Mouse (Mus musculus): ENCODE data around the gene Trim16.

Gene Trim16

DNA sequence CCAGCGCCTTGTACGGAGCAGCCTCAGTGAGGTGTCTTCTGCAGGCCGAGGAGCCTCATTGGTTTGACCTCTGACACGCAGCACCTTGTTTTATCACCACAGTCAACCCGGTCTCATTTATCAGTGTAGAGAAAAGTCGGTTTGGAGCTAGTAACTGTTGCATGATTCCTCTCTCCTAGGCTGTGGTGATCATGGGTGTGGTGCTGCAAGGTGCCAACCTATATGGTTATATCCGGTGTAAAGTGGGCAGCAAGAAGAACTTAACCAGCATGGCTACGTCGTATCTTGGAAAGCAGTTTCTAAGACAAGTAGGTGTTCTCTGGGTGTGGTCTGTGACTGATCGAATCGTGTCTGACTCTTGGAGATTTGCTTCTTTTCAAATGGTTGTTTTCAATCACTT, 71.7 kb downstream of the Trim16 start:
- no peak for DNase-seq (ENCODE audit: low spot score in 2 of 2)
